Mouse (Mus musculus): ENCODE measurements around the gene Gm525.

DNA sequence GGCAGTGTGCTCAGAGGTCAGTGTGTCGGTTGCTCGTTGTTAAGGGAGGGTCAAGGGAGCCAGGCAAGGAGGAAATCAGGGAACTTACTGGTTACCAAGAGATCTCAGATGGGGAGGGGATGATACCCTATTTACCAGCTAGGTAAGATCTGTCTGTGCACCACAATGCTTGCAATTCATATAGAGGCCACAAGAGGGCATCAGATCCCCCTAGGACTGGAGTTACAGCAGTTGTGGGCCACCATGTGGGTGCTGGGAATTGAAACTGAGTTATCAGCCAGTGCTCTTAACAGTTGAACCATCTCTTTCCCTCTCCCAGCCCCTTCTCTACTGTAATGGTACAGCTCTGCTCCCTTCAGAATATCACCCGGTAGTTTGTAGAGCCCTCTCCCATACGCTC, 15.1 kb downstream of the Gm525 start:
- TF ChIP-seq CTCF (IDR thresholded peaks at IDR 0.05; ENCODE audit: control insufficient read depth, insufficient read depth, insufficient read length) (no peak), MAX (IDR thresholded peaks at IDR 0.05) (no peak), CEBPB (IDR thresholded peaks at IDR 0.05; ENCODE audit: low read depth) (no peak), MYOG (IDR thresholded peaks at IDR 0.05; ENCODE audit: control insufficient read depth, extremely low read depth, insufficient read length) (no peak), USF1 (IDR thresholded peaks at IDR 0.05; ENCODE audit: low read depth) (no peak)
